Mouse (Mus musculus) cerebellum, adult 2 months (tissue): ENCODE measurements around the gene Ceacam2. TPM values are rescaled to one million over a fixed set of nuclear protein-coding genes. Genes with fewer than 3 reads are reported as not detected.

Experiments used
- polyA plus RNA-seq: library from polyadenylated mRNA; depleted of rRNA; stranded (reverse); fragments of >200 nt; gene quantifications from 2 replicates; pipeline ENCODE4 v1.2.3, GENCODE M21; 2012; rRNA removed

Ceacam2 gene
- polyA plus RNA-seq, 1 experiment: 0.57 TPM

Other genes starting within 250 kb of the Ceacam2 start
- gene Pafah1b3, start 241.9 kb downstream of the Ceacam2 start, polyA plus RNA-seq: 41.9 and 42.6 TPM in 2 replicates
- gene Prr19, start 238.4 kb downstream of the Ceacam2 start, polyA plus RNA-seq: 0.16 and 0.20 TPM in 2 replicates
- 226 and 246 TPM in 2 replicates for gene Tmem145, start 233.8 kb downstream of the Ceacam2 start, polyA plus RNA-seq
- 76.8 and 77.8 TPM in 2 replicates for gene Megf8, start 222.7 kb downstream of the Ceacam2 start, polyA plus RNA-seq
- gene Cnfn, start 170.1 kb downstream of the Ceacam2 start, polyA plus RNA-seq: 0.59 TPM in 1 of 2 replicates, not detected in the other
- gene Lipe, start 141.1 kb downstream of the Ceacam2 start, polyA plus RNA-seq: 12.1 and 12.3 TPM in 2 replicates
- not detected in 2 replicates for gene Cxcl17, start 127.0 kb downstream of the Ceacam2 start, polyA plus RNA-seq
- gene Ceacam1, start 62.3 kb downstream of the Ceacam2 start, polyA plus RNA-seq: 3.5 and 4.1 TPM in 2 replicates
- gene Erich4, start 76.0 kb upstream of the Ceacam2 start, polyA plus RNA-seq: 0.11 and 0.13 TPM in 2 replicates
- gene Dmac2, start 79.6 kb upstream of the Ceacam2 start, polyA plus RNA-seq: 109 and 113 TPM in 2 replicates
- gene B3gnt8, start 86.8 kb upstream of the Ceacam2 start, polyA plus RNA-seq: 0.52 and 1.0 TPM in 2 replicates
- 87.3 and 94.0 TPM in 2 replicates for gene Bckdha, start 119.1 kb upstream of the Ceacam2 start, polyA plus RNA-seq
- gene Exosc5, start 119.3 kb upstream of the Ceacam2 start, polyA plus RNA-seq: 42.3 and 42.8 TPM in 2 replicates
- 27.2 and 27.4 TPM in 2 replicates for gene Tmem91, start 135.3 kb upstream of the Ceacam2 start, polyA plus RNA-seq
- 36.9 and 37.3 TPM in 2 replicates for gene B9d2, start 140.9 kb upstream of the Ceacam2 start, polyA plus RNA-seq
- gene Tgfb1, start 147.1 kb upstream of the Ceacam2 start, polyA plus RNA-seq: 4.9 and 5.0 TPM in 2 replicates
- gene Ccdc97, start 179.2 kb upstream of the Ceacam2 start, polyA plus RNA-seq: 59.3 and 62.7 TPM in 2 replicates
- gene Hnrnpul1, start 214.9 kb upstream of the Ceacam2 start, polyA plus RNA-seq: 48.7 and 49.0 TPM in 2 replicates
- 23.6 and 27.1 TPM in 2 replicates for gene Axl, start 248.8 kb upstream of the Ceacam2 start, polyA plus RNA-seq